Mouse (Mus musculus): ENCODE measurements around the gene Ak8. TPM values are rescaled to one million over a fixed set of nuclear protein-coding genes. Genes with fewer than 3 reads are reported as not detected.

The Ak8 gene
- 0.23 and 0.36 TPM in 2 replicates for polyA plus RNA-seq (2012)

DNA sequence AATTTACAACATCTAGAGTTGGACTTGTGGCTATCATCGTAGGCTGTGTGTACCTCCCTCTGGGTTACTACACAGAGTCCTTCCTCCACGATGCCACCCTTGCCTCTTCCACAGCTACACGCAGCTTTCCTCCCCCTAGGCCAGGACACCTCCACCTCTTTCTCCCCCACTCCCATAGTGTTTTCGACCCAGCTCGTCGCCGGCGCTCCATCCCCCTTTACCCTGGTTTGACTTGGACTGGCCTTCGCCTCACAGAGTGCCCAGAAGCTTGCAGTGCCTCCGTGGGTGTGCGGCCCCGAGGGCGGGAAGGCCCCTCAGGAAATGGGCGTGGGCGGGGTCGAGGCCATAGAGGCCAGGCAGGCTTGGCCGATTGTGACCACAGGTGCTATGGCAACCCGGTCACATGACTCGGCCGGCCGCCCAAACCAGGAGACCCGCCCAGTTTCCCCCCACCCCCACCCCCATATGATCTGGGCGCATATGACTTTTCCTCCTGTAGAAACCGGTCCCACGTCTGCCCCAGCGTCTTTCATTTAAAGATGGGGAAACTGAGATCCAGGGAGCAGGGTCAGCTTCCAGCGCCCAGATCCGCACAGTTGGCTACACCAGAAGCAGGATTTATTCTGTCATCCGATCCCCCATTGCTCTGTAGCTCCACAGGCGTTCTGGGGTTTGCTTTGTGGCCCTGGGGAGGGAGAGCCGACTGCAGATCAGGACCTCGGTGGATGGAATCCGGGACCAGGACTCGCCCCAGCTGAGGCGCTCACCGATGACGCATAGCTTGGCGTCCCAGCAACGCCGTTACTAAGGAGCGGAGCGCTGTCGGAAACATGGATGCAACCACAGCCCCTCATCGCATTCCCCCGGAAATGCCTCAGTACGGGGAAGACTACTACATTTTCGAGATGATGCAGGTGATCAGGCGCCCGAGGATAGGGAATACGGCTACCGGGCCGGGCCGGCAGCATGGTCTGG is at the start of gene Ak8, which contains the start of gene Spaca9:
Ak8 (plus strand) TSS at position 804 of the 975 bp plus-strand sequence.
Spaca9 (minus strand) TSS at position 367 of the 975 bp plus-strand sequence.

GRCm38 (mm10) chr2:28840222-28840951 is 140.4 kb downstream of the Ak8 start, which contains the start of the genes Gtf3c4 and Ddx31:
Gene Gtf3c4, minus strand, starts transcription at chr2:28840360.
Gene Ddx31, plus strand, starts transcription at chr2:28840406.

Other genes with a start within 250 kb of the Ak8 start
- 0.38 TPM in 1 of 2 replicates, not detected in the other for gene 1700007K13Rik, start 233.8 kb upstream of the Ak8 start, polyA plus RNA-seq (2012)
- gene Mrps2, start 232.1 kb upstream of the Ak8 start, polyA plus RNA-seq (2012), result 34.9 and 39.3 TPM in 2 replicates
- not detected in 2 replicates for gene Gbgt1, start 203.3 kb upstream of the Ak8 start, polyA plus RNA-seq (2012)
- gene Gm10134, start 194.1 kb upstream of the Ak8 start, polyA plus RNA-seq (2012), result not detected in 2 replicates
- 10.8 and 16.0 TPM in 2 replicates for gene Ralgds, start 187.0 kb upstream of the Ak8 start, polyA plus RNA-seq (2012)
- gene Cel, start 136.8 kb upstream of the Ak8 start, polyA plus RNA-seq (2012), result 0.12 TPM in 1 of 2 replicates, not detected in the other
- 18.7 and 24.3 TPM in 2 replicates for gene Gtf3c5, start 116.4 kb upstream of the Ak8 start, polyA plus RNA-seq (2012)
- gene Gfi1b, start 78.2 kb upstream of the Ak8 start, polyA plus RNA-seq (2012), result 76.4 and 100 TPM in 2 replicates
- gene Tsc1, start 58.9 kb upstream of the Ak8 start, polyA plus RNA-seq (2012), result 2.4 and 4.5 TPM in 2 replicates
- gene Spaca9, start 437 bp upstream of the Ak8 start, polyA plus RNA-seq (2012), result 0.21 and 0.43 TPM in 2 replicates
- 18.7 and 25.9 TPM in 2 replicates for gene Gtf3c4, start 140.2 kb downstream of the Ak8 start, polyA plus RNA-seq (2012)
- 5.5 TPM in 2 replicates for gene Ddx31, start 140.2 kb downstream of the Ak8 start, polyA plus RNA-seq (2012)
- not detected in 2 replicates for gene Barhl1, start 216.5 kb downstream of the Ak8 start, polyA plus RNA-seq (2012)